Mouse (Mus musculus): ENCODE results near the gene Lamb3.

Lamb3 gene

DNA sequence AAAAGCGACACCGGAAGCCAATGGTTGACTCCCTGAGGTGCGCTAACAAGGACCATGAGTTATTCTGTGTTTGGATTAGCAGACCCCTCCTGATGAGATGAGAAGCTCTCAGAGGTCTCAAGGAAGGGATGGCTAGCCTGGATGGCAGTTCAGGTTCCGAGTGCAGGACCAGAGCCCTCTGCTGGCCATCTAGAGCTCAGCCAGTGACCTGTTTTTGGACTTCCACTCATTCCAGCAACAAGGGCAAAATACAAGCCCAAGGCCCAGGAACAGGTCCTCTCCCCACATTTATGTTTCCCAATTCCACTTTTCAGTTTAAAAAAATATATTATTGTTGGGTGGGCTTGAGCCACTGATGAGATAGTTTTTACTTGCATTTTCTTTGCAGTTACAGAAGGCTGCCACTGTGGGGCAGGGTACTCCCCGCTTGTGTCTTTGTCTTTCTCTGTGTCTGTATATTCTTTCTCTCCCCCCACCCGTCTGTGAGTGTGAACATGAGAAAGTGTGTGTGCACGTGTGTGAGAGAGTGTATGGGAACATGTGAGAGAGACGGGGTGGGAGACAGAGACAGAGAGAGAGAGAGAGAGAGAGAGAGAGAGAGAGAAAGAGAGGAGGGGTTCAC, 175.5 kb downstream of the Lamb3 start:
- peak; percentile 56 for DNase-seq (ENCODE audit: low read depth)

DNA sequence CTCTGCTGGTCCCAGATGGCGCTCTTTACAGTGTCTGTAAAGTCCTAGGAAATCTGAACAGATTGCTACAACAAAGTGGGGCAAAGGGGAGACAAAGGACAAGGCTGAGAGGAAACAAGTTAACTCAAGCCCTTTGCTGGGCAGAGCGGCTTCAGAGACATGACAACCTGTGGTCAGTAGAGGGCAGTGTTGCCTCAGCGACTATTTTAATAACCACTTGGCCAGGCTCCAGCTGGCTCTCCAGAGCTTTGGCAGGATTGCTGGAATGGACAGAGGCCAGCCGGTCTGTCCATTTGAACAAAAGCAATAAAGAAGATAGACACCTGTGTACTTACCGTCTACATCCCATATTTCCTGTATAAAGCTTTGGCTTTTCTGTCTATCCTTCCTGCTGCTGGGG, 178.6 kb downstream of the Lamb3 start:
- DNase-seq (ENCODE audit: low read depth), result peak; percentile 48

DNA sequence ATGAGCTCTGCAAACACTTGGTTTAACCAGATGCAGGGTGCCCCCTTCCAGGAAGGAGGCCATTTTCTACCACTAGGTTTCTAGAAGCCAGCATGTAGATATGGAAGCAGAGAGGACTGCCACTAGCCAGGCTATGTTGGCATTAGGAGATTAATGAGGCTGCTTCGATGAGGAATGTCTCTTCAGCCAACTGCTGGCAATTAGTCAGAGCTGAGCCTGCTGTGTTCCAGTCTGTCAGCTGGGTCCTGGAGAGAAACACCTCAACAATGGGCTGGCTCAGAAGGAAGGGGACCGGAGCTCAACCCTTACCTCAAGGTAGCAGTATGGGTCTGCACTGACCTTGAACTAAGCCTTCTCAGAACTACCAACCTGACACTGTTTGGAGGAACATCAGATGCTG, 179.7 kb downstream of the Lamb3 start:
- DNase-seq (ENCODE audit: low read depth), result no peak

DNA sequence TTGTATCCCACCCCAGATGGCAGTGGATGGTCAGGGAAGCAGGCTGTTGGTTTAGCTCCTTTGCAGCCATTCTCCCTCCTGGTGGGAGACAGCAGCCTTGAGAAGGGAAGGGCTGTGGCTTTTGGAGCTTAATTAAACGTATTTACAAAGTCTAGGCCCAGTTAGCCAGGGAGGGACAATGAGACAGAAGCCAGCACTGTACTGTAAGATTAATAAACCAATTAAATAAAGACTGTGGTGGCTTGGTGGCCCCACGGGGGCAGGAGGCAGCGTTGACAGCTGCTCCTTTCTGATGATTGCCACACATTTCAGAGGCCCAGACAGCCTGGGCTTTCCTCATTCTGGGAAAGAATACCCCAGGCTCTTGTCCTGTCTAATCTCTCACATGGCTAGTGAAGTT, 182.0 kb downstream of the Lamb3 start:
- no peak for DNase-seq (ENCODE audit: low read depth)

DNA sequence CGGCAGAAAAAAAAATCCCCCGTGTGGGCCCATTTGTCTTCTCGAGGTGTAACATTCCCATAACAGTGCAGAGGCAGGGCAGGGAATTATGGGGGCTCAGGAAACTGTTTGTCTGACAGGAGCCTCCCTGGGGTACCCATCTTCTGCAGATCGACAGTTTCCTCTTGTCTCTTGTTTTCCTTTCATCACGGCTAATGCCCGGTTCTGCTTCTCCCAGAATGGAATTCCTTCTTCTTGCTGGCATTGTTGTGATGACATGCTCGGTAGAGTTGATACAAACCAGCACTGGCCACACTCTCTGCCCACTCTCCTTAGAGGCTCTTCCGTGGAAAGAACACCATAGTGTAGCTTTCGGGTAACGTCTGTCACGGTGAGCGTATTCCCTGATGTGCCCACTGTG, 182.5 kb downstream of the Lamb3 start:
- DNase-seq (ENCODE audit: low read depth), result no peak

DNA sequence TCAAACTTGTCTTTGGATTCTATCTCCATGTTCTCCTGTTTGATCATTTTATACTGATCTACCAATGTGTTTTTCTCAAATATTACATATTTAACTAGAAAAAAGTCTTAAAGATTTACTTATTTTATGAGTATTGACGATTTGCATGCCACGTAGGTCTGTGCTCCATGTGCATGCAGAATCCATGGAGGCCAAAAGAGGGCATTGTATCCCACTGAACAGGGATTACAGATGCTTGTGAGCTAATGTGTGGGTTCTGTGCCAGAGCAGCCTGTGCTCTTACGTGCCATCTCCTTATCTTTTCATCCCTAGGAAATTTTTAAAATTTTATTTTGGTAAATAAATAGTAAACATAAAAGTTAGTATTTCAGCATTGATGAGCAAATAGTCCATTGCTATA, 184.8 kb downstream of the Lamb3 start:
- no peak for DNase-seq (ENCODE audit: low read depth)
